Mouse (Mus musculus): ENCODE measurements around the gene Zfp185.

DNA sequence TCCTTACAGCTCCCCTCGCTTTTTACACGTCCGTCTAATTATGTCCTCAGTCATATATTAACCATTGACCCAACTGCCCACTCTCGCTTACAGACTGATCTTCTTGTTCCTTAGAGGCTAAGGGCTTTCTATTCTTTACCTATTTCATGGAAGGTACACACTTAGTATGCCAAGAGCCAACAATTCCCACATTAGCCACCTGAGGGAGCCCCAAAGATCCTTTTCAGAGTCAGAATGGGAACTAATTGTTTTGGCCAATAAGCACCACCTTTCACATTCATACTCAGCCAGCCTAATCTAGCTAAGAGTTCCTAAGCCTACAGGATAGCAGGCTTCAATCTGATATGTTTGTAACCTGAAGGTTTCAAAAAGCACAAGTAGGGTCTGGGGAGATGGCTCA lies 26.7 kb upstream of the Zfp185 start:
- TF ChIP-seq FLI1 (IDR thresholded peaks at IDR 0.05; ENCODE audit: low read length) (no peak), GATA1 (IDR thresholded peaks at IDR 0.05; ENCODE audit: borderline replicate concordance, low read length) (no peak)

All from megakaryocyte, embryonic 14.5 days (primary cell).